Mouse (Mus musculus) splenic B cell, adult 2 months (primary cell): ENCODE data around the gene Smim1.
A peak's percentile ranks its signal among the peaks of the same experiment; 100 is the strongest.

Source experiments
- DNase-seq: peaks from one replicate; pipeline ENCODE4 v3.0.0-alpha.2; 2011; ENCODE audit warnings: low read depth, low spot score
- H3K27me3 ChIP-seq: 2 replicates; pipeline ENCODE4 v1.6.1; 2012; ENCODE audit warnings: mild to moderate bottlenecking, low read length, moderate library complexity, mixed read lengths; ENCODE audit not compliant: control insufficient read depth, poor library complexity, insufficient read depth, severe bottlenecking
- H3K36me3 ChIP-seq: 2 replicates; pipeline ENCODE4 v1.6.1; 2012; ENCODE audit warnings: mild to moderate bottlenecking, low read length, moderate library complexity, mixed read lengths; ENCODE audit not compliant: control insufficient read depth, poor library complexity, insufficient read depth, severe bottlenecking

Smim1 gene

GRCm38 (mm10) chr4:154025641-154026440 lies at the start of gene Smim1:
Smim1 (minus strand) TSS chr4:154026230.
- DNase-seq = no peak
- no peaks in the 10 kb centered on the region for H3K27me3 ChIP-seq
- peaks cover 2% of the 10 kb centered on the region; the same call in 1 of the 2 replicates for H3K36me3 ChIP-seq

DNA sequence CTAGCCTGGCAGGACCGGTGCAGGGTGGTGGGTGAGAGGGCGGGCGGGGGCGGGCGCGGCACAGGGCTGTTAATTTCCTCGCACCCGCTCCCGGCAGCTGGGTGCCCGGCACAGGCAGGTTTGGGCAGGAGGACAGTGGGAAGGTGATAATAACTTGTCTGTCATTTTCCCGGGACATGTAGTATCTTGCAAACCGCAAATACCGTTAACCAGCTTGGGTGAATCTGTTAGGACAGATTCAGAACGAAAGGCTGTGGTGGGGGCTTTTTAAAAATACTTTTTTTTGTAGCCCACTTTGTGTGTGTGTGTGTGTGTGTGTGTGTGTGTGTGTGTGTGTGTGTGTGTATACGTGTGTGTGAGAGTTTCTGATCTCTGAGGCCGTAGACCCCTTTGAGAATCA lies 45.9 kb upstream of the Smim1 start:
- Histone ChIP-seq H3K36me3 (no peaks in the 10 kb centered on the region), H3K27me3 (no peaks in the 10 kb centered on the region)
- no peak for DNase-seq

GRCm38 (mm10) chr4:154071521-154071920 lies 45.5 kb upstream of the Smim1 start:
- DNase-seq = no peak
- Histone ChIP-seq H3K36me3 (no peaks in the 10 kb centered on the region), H3K27me3 (no peaks in the 10 kb centered on the region)

GRCm38 (mm10) chr4:154070896-154071295 lies 44.9 kb upstream of the Smim1 start:
- Histone ChIP-seq H3K27me3 (no peaks in the 10 kb centered on the region), H3K36me3 (no peaks in the 10 kb centered on the region)
- no peak for DNase-seq

DNA sequence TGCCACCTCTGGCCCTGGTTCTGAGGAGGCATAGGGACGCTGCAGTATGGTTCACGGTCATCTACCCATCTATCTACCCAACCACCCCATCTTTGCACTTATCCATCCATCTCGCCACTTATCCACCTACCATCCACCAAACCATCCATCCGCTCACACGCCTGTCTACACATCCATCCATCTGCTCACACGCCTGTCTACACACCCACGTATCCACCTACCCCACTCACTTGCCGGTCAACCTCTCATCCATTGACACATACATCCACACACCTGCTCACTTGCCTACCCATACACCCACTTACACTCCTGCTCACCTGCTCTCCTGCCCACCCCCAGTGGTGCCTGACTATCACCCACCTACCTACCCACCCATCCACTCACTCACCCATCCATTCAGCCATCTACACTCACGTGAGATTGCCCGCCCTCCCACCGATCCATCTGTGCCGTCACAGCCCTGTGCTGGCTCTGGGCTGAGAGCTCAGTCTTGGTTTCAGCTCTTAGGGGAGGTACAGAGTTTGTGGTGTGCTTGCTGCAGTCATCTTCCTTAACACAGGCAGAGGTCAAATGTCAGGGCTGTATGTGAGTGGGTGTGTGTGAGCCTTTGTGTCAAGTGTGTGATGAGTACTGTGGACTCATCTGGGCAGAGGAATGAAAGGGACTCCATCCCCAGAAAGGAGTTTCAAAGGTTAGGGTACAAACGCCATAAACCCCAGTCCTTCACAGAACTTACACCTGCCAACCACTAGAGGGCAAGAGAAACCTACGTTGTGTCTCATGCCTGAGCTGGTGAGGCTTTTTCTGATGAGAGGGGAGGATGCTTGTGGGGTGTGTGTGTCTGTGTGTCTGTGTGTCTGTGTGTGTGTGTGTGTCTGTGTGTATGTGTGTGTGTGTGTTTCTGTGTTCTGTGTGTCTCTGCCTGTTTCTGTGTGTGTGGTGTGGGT lies 39.1 kb upstream of the Smim1 start:
- DNase-seq = peak; percentile 46
- no peaks in the 10 kb centered on the region for H3K27me3 ChIP-seq

GRCm38 (mm10) chr4:154057696-154058095 lies 31.7 kb upstream of the Smim1 start:
- no peaks in the 10 kb centered on the region for H3K27me3 ChIP-seq
- H3K36me3 ChIP-seq = no peaks in the 10 kb centered on the region
- no peak for DNase-seq

More for the DNA sequence above, 39.1 kb upstream of the Smim1 start:
- H3K36me3 ChIP-seq = no peaks in the 10 kb centered on the region

- Histone ChIP-seq H3K27me3 (no peaks in the 10 kb centered on the region), H3K36me3 (no peaks in the 10 kb centered on the region)
- DNase-seq = no peak
These were observed 30.6 kb upstream of the Smim1 start for GRCm38 (mm10) chr4:154056661-154057060.

GRCm38 (mm10) chr4:154056046-154056445 lies 30.0 kb upstream of the Smim1 start:
- DNase-seq = no peak
- no peaks in the 10 kb centered on the region for H3K36me3 ChIP-seq
- H3K27me3 ChIP-seq = no peaks in the 10 kb centered on the region

- Histone ChIP-seq H3K27me3 (no peaks in the 10 kb centered on the region), H3K36me3 (no peaks in the 10 kb centered on the region)
- no peak for DNase-seq
These were observed 29.5 kb upstream of the Smim1 start for GRCm38 (mm10) chr4:154055482-154055881.

DNA sequence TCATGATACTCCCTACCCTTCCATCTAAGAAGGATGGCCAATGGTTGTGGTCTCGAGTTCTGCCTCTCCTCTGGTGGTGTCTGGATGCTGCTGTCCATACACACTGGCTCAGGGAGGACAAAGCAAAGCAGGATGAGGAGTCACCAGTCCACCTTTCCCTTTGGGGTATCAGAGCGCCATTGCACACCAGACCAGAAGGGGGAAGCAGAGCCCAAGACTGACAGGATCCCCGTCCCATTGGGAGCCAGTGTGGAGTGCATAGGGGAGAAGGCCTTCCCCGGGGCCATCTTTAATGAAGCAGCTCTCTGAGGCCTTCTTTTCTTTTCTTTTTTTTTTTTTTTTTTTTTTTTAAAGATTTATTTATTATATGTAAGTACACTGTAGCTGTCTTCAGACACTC lies 27.0 kb upstream of the Smim1 start:
- Histone ChIP-seq H3K27me3 (no peaks in the 10 kb centered on the region), H3K36me3 (no peaks in the 10 kb centered on the region)
- no peak for DNase-seq

DNA sequence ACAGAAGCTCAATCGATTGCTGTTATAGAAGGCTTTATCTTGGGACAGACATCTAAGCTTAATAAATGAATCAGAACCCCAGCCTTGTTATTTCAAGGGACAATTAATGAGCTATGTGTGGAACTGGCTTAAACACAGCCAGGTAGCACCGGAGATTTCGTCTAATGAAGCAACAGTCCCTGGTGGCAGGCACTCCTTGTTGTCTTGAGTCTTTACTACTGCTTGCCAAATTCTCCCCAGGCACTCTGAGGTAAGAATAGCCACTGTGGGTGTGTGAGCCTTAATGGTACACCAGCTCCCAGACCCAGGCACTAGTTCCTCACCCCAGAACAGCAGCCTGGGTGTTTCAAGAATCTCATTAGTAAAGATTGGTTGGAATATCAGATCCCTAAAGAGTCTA lies 25.4 kb upstream of the Smim1 start:
- Histone ChIP-seq H3K27me3 (no peaks in the 10 kb centered on the region), H3K36me3 (no peaks in the 10 kb centered on the region)
- no peak for DNase-seq

DNA sequence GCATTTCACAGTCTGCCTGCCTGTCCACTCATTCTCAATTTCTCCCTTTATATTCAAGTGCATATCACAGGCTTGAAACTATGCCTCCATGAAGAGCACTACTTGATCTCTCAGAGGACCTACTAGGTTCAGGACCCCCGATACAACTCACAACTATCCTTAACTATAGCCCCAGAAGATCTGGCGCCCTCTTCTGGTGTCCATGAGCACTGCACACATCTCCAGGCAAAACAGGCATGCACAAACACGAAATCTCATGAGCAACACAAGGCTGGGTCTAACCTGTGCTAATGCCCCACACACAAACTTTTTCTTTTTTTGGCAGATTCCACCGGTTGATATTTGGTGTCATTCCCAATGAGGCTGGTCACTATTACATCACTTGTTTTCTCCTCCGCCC lies 19.8 kb upstream of the Smim1 start:
- no peaks in the 10 kb centered on the region for H3K36me3 ChIP-seq
- DNase-seq = no peak
- no peaks in the 10 kb centered on the region for H3K27me3 ChIP-seq

- no peaks in the 10 kb centered on the region for H3K36me3 ChIP-seq
- no peak for DNase-seq
- no peaks in the 10 kb centered on the region for H3K27me3 ChIP-seq
These were observed 16.5 kb upstream of the Smim1 start, which contains the start of gene Ccdc27 for GRCm38 (mm10) chr4:154042577-154042976. Ccdc27 (minus strand) TSS chr4:154042677.

- no peaks in the 10 kb centered on the region for H3K36me3 ChIP-seq
- no peak for DNase-seq
- no peaks in the 10 kb centered on the region for H3K27me3 ChIP-seq
These were observed 11.1 kb upstream of the Smim1 start for GRCm38 (mm10) chr4:154037123-154037522.

DNA sequence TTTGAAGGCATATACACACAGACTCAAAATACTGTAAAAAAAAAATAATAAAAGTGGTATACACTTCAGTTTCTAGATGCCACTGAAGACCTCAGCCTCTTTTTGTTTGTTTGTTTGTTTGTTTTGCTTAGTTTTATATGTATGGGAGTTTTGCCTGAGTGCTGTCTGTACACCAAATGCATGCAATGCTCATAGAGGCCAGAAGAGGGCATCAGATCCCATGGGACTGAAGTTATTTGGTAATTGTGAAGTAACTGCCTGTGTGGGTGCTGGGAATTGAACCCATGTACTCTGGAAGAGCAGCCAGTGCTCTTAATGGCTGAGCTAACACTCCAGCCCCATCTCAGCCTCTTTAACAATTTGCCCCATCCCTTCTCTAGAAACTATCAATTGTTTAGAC lies 2.6 kb upstream of the Smim1 start:
- no peaks in the 10 kb centered on the region for H3K27me3 ChIP-seq
- DNase-seq = peak; percentile 55
- no peaks in the 10 kb centered on the region for H3K36me3 ChIP-seq
